Mouse (Mus musculus): ENCODE measurements around the gene Rnf212.
"Not testable (repeated sequence)": the region's sequence is repeated elsewhere in the genome, so short reads cannot be mapped to it uniquely, and the experiment has no call there.

DNA sequence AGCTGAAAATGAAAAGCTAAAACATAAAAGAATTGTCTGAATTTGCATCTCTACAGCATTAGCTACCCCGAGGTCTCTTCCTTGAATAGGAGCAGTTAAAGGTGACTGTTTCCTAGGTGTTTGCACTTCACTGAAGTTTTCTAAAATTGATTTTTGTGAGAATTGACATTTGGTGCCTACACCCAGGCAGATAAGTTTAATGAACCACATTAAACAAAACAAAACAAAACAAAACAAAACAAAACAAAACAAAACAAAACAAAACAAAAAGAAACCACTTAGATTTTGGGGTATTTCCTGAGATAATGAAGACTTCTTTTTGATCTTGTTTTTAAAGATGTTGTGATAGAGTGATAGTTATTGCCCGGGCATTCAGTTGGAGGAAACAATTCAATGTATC lies 20.5 kb upstream of the Rnf212 start, which contains the start of gene Tmed11:
- not testable (repeated sequence) for TF ChIP-seq CTCF, EP300 (IDR thresholded peaks at IDR 0.05)
